Mouse (Mus musculus) fibroblast of lung, adult 2 months (primary cell): ENCODE data around the gene Tmem238.
"Not testable (repeated sequence)": the region's sequence is repeated elsewhere in the genome, so short reads cannot be mapped to it uniquely, and the experiment has no call there.

Experiments
- DNase-seq: peaks from one replicate; pipeline ENCODE4 v3.0.0-alpha.2; 2011; ENCODE audit warnings: low read depth

Gene Tmem238

DNA sequence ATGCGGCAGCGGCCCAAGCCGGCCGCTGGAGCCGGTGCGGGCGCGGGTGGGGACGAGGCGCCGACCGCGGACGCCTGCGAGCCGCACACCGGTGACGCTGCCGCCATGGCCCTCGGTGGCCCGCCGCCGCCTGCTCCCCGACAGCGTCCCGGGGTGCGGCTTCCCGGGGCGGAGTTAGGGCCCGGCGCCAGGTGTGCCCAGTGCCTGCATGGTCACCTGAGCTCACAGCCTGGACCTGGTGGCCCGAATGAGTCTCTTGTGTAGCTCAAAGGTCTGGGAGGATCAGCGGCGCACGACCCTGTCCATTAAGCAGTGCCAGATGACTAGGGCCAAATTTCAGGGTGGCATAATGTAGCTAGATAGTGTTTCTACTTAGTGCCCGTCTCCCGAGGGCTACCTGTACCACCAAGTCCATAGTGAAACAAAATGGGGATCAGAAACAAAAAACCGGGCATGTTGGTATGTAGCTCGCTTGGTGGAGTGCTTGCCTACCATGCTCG lies at the start of gene Tmem238:
Gene Tmem238, minus strand, starts transcription at position 221 of the 500 bp plus-strand sequence.
- no peak for DNase-seq

DNA sequence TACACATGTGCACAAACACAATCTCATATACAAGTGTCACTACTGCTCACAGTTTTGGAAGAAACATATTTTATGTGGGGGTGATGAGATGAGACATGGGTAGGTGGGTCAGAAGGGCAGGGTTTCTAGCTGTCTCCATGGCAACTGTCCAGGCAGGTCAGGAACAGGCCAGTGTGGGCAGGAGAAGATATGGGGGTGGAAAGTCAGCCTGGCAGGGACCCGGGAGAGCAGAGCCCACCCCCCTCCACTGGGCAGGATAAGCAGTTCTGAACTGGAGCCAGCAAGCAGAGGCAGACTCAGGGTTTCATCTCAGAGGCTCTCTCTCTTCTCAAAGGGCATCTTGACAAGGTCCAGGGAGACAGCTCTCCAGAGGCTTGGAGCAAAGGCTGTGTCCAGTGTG lies 48.2 kb upstream of the Tmem238 start:
- DNase-seq: no peak

DNA sequence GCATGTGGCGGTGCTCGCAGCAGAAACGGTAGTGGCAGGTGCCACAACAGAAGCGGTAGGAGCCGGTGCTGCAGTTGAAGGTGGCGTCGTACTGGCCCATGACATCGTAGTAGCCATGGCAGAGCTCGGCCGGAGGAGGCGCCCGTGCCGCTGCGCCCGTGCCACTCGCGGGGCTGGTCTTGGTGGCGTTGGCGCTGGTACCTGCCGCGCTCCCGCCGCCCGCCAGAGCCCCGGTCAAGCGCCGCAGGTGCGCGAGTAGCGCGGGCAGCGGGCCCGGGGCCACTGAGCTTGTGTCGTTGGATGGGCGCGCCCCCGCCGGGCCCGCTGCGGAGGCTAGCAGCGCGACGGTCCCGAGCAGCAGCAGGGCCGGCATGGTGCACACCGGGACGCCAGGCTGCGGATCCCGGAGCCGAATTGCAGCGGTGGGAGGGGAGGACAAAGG lies 46.9 kb upstream of the Tmem238 start:
- DNase-seq: no peak

DNA sequence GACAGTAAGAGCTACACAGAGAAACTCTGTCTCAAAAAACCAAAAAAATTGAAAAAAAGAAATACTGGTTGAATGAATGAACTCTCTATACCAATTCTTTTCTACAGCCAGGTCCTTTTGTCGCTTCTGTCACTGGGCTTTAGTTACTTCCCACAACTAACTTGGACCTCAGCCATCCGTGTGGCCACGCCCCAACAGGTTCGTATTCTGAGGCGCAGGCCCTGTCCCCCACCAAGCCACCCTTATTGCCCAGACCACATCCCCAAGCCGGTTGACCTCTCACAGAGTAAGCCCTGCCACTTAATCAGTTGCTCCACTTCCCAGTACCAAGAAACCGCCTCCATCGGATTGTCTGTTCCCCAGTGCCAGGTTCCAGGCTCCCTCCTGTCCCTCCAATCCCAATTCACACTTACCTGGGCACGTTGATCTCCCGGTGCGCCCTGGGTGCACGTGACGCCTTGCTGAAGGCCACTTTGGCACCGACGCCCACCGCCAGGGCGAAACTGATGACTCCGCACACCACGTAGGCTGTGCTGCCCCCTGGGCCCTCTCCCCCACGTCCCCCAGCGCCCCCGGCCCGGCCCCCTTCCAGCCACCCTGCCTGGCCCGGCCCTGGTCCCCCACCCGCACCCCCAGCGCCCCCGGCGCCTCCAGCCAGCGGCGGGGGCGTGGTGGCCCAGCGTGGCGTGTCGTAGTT lies 46.3 kb upstream of the Tmem238 start:
- DNase-seq: no peak

DNA sequence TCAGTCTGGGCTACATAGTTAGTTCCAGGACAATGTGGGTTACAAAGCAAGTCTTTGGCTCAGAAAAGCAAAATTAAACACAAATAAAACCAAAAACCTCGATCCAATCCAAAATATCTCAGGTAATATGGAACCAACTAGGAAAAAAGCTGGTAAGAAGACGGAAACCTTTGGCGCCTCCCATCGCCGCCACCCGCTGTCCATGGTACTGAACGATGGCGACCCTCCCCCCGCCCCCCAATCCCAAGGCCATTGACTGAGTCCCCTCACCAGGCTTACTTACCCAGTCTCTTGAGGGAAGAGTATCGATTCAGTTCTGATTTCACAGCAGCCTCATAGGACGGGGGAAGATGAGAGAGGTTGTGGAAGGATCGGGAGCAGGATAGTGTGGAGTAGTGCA lies 41.0 kb upstream of the Tmem238 start:
- no peak for DNase-seq

DNA sequence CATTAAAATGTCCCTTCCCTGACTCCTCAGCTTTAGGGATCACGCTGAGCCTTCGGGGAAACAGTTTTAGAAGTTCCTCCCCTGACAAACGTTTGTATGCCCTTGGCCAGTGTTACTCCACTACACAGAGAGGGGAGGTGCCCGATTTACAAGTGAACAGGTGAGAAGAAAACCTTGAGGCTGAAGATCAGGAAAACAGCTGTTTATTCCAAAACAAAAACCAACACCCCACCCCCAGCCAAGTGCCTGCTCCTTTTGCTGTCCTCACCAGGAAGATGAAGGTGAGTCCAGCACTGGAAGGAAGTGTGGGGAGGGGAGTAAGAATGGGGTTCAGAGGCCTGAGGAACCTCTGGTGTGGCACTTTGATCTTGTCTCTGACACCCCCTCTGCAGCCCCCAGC lies 35.9 kb upstream of the Tmem238 start:
- no peak for DNase-seq

- no peak for DNase-seq
These were observed 32.9 kb upstream of the Tmem238 start for GRCm38 (mm10) chr7:4822162-4822907.

DNA sequence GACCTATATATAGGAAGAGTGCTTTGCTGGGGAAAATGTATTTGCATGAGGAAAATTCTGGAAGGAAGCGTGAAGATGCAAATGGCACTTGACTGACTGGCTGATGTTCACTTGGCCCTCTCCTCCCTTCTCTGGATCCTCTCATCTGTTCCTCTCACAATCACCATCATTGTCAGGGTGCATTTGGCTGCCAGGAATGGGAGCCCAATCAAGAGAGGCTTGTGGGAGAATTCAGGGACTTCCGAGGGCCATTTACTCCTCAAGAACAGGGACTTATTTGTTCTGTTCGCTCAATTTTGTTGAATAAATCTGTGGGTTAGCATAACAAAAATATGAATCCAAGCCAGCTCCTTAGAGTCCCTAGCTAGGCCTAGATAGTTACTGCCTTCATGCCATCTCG lies 32.2 kb upstream of the Tmem238 start:
- DNase-seq: no peak

- DNase-seq: not testable (repeated sequence)
These were observed 31.5 kb upstream of the Tmem238 start for GRCm38 (mm10) chr7:4820925-4821324.

DNA sequence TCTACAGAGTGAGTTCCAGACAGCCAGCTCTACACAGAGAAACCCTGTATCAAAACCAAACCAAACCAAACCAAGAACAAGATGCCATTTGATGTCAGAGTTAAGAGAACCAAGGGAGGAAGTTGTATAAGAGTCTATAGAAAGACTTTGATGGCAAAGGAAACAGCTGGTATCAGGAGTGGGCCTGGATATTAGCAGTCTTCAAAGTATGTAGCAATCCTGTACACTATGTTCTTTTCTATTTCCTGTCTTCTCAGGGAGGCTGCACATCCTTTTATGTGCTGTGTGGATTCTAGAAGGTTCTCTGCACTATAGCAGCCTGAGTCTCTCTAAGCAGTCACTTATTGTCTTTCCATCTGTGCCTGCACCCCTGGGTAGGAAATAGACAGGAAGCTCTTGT lies 27.1 kb upstream of the Tmem238 start:
- no peak for DNase-seq

DNA sequence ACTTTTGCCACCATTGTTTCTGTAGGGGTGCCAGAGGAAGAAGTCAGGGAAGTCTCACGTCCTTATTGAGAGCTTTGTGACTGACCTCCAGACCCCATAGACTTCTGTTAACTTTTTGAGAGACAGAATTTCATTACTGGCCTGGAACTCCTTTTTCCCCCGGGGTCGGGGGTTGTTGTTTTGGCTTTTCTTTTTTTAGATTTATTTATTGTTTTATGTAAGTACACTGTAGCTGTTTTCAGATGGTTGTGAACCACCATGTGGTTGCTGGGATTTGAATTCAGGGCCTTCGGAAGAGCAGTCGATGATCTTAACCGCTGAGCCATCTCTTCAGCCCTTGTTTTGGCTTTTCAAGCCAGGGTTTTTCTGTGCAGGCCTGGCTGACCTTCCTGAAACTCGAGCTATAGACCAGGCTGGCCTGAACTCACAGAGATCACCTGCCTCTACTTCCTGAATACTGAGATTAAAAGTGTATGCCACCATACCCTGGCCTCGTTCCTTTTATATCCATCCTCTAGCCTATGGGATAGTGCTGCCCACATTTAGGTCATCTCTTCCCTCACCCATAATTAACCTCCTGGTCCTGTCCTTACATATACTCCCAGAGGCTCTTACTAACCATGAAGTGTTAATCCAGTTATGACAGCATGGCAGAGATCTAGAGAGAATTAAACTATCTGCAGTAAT lies 23.8 kb upstream of the Tmem238 start:
- no peak for DNase-seq

DNA sequence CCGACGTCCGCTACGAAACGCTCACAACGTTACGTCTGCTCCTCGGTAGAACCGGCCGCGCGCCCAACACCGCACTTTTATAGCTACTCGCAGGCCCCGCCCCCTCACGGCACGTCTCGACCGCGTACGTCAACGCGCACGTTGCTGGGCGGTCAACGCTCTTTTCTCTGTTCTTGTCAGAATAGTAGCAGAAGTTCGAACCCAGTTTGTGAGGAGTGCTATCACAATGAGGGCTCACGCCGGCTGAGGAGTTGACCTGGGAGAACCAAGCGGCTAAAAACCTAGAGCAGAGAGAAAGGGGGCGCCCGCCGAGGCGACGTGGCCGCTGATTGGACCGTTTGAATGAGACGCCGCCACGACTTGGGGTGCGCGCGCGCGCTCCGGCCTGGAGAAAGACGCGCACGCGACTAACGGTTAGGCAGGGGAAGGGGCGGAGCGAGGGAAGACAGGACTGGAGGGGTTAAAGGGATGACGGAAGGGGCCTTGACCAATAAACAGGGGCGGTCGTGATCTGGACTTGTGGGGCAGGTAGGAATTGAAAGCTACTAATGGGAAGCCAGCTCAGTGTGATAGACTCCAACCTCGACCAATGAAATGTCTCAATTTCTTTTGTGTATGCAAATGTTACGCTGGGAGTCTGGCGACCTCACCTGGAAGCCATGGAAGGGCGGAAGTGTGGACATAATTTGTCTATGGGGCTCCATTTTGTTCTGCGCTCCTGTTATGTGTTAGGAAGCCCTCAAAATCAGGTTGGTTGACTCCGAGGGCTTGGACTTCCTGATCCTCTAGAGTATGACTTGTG lies 23.0 kb upstream of the Tmem238 start, which contains the start of gene Ube2s:
Gene Ube2s, minus strand, starts transcription at position 288 of the 802 bp plus-strand sequence.
- peak; percentile 100 for DNase-seq

DNA sequence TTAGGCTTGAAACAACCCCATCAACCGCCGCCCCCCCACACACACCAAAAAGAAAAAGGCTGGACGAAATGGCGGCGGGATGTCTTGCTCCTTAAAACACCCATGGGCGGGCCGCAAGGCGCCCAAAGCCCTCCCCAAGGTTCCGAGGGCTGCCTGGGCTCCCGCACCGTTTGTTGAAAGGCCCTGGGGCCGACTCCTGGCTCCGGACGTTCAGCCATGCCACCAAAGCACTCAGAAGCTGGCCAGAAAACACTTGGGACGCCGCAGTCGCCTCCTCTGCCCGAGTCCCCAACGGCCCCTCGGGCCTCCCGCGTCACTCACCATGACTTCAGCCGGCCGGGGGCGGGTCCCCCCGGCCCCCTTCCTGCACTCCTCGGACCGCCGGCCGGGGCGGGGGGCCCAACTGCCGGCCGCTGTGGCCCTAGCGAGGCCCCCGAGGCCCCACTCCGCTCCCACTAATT lies 22.4 kb upstream of the Tmem238 start:
- DNase-seq: no peak

- DNase-seq: not testable (repeated sequence)
These were observed 21.7 kb upstream of the Tmem238 start for GRCm38 (mm10) chr7:4811131-4811530.

DNA sequence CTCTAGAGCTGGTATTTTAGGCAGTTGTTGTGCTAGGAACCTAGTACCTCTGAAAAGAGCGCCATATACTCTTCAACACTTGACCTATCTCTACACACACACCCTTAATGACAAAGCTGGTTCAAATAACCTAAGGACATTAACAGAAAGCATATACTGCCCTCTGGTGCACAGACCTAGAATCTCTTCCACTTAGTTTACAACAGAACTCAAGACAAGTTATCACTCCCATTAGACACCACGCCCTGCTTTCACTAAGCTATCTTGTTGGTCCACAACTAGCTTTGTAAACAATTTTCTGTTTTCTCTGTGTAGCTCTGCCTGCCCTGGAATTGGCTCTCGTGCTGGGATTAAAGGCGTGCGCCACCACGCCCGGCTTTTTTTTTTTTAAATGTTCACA lies 17.3 kb upstream of the Tmem238 start:
- DNase-seq: no peak

- no peak for DNase-seq
These were observed 12.8 kb upstream of the Tmem238 start for GRCm38 (mm10) chr7:4802247-4802646.

- DNase-seq: no peak
These were observed 6.4 kb upstream of the Tmem238 start for GRCm38 (mm10) chr7:4795767-4796433.

- no peak for DNase-seq
These were observed 5.2 kb upstream of the Tmem238 start for GRCm38 (mm10) chr7:4794631-4795168.

DNA sequence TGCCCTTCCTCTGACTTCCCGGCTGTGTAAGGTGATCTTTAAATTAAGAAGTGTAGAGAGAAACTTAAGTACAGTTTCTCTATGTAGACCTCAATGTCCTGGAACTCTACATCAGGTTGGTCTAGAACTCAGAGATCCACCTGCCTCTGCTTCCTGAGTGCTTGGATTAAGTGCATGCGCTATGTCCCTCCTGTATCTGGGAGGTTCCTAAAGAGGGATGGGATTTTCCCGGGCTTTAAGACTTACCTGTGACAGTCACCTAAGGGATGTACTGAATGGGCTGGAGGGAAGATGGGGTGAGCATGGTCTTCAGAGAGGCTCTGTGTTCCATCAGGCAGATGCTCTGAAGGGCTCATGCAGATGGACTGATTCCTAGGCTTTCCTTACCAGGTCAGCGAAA lies 4.2 kb upstream of the Tmem238 start:
- DNase-seq: no peak

- not testable (repeated sequence) for DNase-seq
These were observed 3.8 kb upstream of the Tmem238 start for GRCm38 (mm10) chr7:4793248-4793647.
